Mouse (Mus musculus): Measurements from ENCODE around the gene Hip1. TPM values are rescaled to one million over a fixed set of nuclear protein-coding genes. Genes with fewer than 3 reads are reported as not detected.

Hip1 gene
- 74.3 TPM for polyA plus RNA-seq (2021)

DNA sequence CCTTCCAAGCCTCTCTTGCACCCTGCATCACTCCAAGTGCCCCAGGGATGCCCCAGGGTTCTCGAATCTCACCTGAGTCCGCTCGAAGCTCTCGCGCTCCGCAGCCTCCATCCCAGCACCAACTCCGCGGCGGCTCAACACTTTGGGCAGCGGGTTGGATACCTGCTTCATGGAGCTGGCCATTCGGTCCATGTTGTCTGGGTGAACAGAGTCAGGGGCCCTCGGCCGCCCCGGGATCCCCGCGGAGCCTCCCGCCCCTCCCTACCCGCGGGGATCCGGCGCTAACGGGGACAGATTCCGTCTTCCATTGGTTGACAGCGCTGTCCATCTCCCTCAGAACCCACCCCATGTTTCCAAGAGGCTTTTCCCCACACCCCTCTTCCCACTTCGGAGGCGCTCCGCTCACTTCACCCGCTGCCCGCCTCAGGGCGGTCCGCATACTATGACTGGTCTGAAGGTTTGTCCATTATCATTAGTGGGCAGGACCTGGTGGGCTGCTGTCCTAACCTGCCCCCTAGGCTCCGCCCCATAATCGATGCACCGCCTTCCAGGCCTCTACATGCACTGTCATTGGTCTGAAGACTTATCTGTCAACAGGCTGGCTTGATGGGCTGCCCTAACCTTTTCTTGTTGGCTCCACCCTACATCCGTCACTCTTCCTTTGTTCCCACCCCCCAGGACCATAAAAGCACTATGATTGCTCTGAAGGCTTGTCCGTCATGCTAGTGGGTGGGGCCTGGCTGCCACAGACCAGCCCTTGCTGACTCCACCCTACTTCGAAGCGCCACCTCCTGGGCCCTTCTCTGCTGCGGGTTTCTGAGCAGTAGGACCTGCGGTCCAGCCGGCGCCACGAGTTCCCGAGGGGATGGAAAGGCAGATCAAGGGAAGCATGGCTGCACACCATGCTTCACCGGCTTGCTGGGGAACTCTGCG is at the start of gene Hip1:
Gene Hip1, minus strand, starts transcription at position 256 of the 933 bp plus-strand sequence.
- no peaks in the 10 kb centered on the region for H3K27me3 ChIP-seq
- in situ Hi-C loops (cut with MboI; ENCODE audit: low pct_unique_long_range_greater_than_20kb), result loop anchor here (25.0 kb wide), 1 partner anchor 992 kb away; no protein-coding TSS in a partner anchor
- peak; percentile 96 for ATAC-seq
- CTCF ChIA-PET, result interaction anchor here (2.5 kb wide), 1 partner anchor 36 kb away, joined by 6 read pairs; no protein-coding TSS in a partner anchor
- TF ChIP-seq CTCF (IDR thresholded peaks at IDR 0.05), result no peak
- POLR2A ChIA-PET, result no interaction called here
- peak; percentile 100 for DNase-seq (ENCODE audit: low read depth, low spot score)

DNA sequence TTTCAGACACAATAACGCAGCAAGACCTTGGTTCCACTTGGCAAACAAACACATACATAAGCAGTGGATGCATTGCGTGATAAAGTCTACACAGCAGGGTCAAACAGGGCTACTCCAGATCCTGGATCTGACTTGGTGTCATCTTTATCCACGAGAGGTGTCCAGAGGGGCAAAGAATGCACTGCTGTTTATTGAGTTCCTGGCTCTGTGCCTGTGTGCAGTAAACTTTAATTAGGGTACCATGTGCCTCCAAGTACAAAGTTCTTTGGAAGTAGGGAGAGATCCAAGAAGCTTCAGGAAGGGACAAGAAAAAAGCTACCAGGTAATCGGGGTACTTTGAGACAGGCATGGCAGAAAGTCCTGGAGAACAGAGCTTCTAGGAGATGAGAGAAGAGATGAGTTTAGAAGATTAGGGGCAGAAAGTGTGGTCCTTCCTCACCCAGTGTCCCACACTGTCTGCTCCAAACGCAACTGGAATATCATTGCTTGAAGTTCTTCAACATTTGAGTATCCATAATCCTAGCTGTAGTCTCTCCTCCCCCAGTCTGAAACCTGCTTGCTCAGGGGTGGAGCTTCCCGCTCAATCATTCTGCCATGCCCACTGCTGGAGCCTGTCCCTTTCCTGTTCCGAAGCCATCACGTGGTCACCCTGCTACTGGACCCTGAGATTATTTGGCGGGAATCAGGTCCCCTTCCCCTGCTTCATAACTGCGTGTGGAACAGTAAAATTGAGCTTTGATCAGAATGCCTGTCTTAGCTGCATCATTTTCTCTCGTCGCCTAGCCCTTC is 45.3 kb upstream of the Hip1 start:
- CTCF ChIA-PET, result interaction anchor here (1.0 kb wide), 1 partner anchor 26 kb away, joined by 3 read pairs; no protein-coding TSS in a partner anchor
- in situ Hi-C loops (cut with MboI; ENCODE audit: low pct_unique_long_range_greater_than_20kb), result no loop called here
- H3K27me3 ChIP-seq, result peaks cover 9% of the 10 kb centered on the region
- TF ChIP-seq CTCF (IDR thresholded peaks at IDR 0.05), result no peak
- ATAC-seq (no peak), DNase-seq (ENCODE audit: low read depth, low spot score) (no peak)
- POLR2A ChIA-PET, result no interaction called here

DNA sequence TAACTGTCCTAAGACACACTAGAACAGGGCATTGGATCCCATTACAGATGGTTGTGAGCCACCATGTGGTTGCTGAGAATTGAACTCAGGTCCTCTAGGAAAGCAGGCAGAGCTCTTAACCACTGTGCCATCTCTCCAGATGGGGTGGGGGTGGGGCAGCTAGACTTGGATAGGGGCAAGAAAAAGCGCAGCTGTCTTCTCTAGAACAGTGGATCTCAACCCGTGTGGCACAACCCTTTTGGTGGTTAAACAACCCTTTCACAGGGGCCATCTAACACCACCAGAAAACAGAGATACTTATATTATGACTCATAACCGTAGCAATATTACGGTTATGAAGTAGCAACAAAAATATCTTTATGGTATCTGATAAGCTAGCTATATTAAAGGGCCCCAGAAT is 42.8 kb upstream of the Hip1 start:
- in situ Hi-C loops (cut with MboI; ENCODE audit: low pct_unique_long_range_greater_than_20kb), result no loop called here
- TF ChIP-seq CTCF (IDR thresholded peaks at IDR 0.05), result no peak
- no peak for ATAC-seq
- ChIA-PET POLR2A (no interaction called here), CTCF (no interaction called here)
- DNase-seq (ENCODE audit: low read depth, low spot score), result no peak
- H3K27me3 ChIP-seq, result peaks cover 11% of the 10 kb centered on the region

DNA sequence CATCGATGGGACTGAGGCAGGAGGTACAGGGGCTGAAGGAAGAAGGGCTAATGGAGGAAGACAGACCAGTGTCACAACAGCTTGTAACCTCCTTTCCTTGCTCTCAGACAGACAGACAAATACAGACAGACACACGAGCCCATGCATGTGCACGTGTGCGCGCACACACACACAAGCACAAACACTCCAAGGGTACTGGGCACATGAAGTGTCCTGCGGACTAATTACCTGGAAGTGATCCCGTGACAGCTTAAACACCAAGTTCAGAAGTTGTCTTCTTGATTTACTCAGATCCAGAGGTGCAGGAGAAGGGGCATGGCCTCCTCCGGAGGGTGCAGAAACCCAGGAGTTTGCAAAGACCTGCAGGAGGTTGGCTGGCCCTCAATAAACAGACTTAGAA is 40.8 kb upstream of the Hip1 start:
- in situ Hi-C loops (cut with MboI; ENCODE audit: low pct_unique_long_range_greater_than_20kb), result no loop called here
- DNase-seq (ENCODE audit: low read depth, low spot score) (no peak), ATAC-seq (no peak)

DNA sequence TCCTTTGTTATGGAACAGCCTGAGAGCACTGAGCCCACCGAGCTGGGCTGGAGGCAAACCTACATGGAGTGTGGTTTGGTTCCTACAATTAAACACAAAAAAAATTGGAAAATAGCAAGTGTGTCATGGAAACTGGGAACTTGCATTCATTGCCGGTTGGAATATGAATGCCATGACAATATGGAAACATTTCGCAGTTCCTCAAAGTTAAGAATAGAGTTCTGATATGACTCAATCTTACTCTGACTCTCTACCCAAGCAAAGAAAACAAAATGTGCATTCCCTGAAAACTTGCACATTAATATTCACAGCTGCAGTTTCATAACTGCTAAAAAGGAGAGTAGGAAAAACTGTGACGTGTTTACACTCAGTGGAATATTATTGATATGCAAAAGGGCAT is 37.4 kb upstream of the Hip1 start:
- in situ Hi-C loops (cut with MboI; ENCODE audit: low pct_unique_long_range_greater_than_20kb), result no loop called here
- ChIA-PET POLR2A (no interaction called here), CTCF (interaction anchor here (1.2 kb wide), 1 partner anchor 31 kb away, joined by 3 read pairs; no protein-coding TSS in a partner anchor)
- peaks cover 3% of the 10 kb centered on the region for H3K27me3 ChIP-seq
- TF ChIP-seq CTCF (IDR thresholded peaks at IDR 0.05), result no peak
- DNase-seq (ENCODE audit: low read depth, low spot score) (no peak), ATAC-seq (no peak)

More for the DNA sequence above, 40.8 kb upstream of the Hip1 start:
- CTCF ChIA-PET, result interaction anchor here (1.2 kb wide), 1 partner anchor 30 kb away, joined by 3 read pairs; no protein-coding TSS in a partner anchor
- POLR2A ChIA-PET, result no interaction called here
- H3K27me3 ChIP-seq, result peaks cover 3% of the 10 kb centered on the region
- TF ChIP-seq CTCF (IDR thresholded peaks at IDR 0.05), result no peak

DNA sequence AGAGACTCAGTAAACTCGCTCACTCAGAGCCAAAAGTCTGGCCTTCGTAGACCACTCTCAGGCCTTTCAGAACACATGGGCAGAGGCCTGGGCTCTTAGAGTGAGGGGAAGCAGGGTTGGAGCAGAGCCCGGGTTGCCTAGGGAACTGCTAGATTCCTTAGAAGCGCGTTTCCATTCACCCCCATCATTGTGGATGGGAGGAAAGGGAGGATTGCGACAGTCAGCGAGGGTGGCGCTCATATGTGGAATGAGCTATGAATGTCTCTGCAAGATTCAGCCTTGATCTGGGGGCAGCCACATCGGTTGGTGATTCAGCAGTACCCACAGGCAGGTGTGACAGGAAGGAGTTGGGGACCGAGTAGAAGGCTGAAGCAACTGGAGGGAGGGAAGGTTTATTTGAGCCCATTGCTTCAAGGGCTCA is 34.4 kb upstream of the Hip1 start:
- TF ChIP-seq CTCF (IDR thresholded peaks at IDR 0.05), result no peak
- DNase-seq (ENCODE audit: low read depth, low spot score) (no peak), ATAC-seq (no peak)
- in situ Hi-C loops (cut with MboI; ENCODE audit: low pct_unique_long_range_greater_than_20kb), result no loop called here
- peaks cover 6% of the 10 kb centered on the region for H3K27me3 ChIP-seq
- ChIA-PET POLR2A (no interaction called here), CTCF (interaction anchor here (1.3 kb wide), 1 partner anchor 28 kb away, joined by 3 read pairs; no protein-coding TSS in a partner anchor)

DNA sequence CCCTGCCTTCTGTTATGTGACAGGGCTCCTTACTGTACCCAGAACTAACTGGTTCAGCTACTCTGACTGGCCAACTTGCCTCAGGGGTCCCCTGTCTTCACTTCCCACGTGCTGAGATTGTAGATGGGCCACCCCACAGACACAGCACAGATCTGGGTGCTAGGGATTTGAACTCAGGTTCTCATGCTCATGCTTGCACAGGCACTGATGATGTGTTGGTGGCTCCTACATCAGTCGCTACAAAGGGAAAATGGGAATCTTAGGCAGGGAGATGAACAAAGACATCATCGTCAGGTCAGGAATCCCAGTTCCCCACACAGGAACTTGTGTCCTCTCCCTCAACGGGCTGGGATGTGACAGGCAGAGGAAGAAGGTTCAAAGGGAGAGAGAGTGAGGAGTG is 31.1 kb upstream of the Hip1 start:
- DNase-seq (ENCODE audit: low read depth, low spot score) (no peak), ATAC-seq (no peak)
- no peak for TF ChIP-seq CTCF (IDR thresholded peaks at IDR 0.05)
- H3K27me3 ChIP-seq, result peaks cover 8% of the 10 kb centered on the region
- CTCF ChIA-PET, result no interaction called here
- in situ Hi-C loops (cut with MboI; ENCODE audit: low pct_unique_long_range_greater_than_20kb), result no loop called here
- POLR2A ChIA-PET, result no interaction called here

DNA sequence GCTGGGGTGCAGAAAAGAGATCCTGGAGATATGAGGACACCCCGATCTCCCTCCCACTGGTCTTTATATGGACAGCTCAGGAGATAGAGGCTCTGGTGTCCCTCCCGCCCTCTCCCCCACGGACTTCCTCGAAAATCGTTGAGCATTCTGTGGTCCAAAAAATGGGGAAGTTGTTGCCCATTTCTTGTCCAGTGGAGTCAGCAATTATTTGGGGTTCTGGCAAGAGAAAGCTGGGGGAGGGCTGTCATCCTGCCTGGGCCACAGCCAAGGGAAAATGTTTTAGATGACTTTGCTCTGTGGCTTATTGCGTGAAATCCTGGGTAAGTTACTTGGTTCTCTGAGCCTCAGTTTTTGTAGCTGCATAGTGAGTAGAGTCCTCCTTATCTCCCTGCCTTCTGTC is 28.1 kb upstream of the Hip1 start, which contains the start of gene Ccl24:
Gene Ccl24, minus strand, starts transcription at position 44 of the 400 bp plus-strand sequence.
- TF ChIP-seq CTCF (IDR thresholded peaks at IDR 0.05), result no peak
- CTCF ChIA-PET, result no interaction called here
- ATAC-seq, result no peak
- POLR2A ChIA-PET, result no interaction called here
- no peak for DNase-seq (ENCODE audit: low read depth, low spot score)
- H3K27me3 ChIP-seq, result peaks cover 8% of the 10 kb centered on the region
- in situ Hi-C loops (cut with MboI; ENCODE audit: low pct_unique_long_range_greater_than_20kb), result no loop called here

DNA sequence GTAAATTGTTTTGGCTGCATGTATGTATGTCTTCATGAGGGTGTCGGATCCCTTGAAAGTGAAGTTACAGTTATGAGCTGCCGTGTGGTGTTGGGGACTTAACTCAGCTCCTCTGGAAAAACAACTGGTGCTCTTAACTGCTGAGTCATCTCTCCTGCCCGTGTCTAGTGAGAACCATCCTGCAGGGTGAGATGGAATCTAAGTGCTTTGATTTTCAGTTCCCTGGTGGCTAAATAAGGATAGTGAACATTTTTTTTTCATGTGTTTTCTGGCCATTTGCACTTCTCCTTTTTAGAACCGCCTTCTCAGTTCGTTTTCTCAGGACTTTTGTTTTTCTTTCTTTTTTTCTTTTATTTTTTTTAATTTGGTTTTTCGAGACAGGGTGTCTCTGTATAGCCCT is 23.8 kb upstream of the Hip1 start:
- ChIA-PET POLR2A (interaction anchor here (0.7 kb wide), 1 partner anchor 118 kb away, joined by 3 read pairs; no protein-coding TSS in a partner anchor), CTCF (interaction anchor here (1.6 kb wide), 1 partner anchor 47 kb away, joined by 5 read pairs; no protein-coding TSS in a partner anchor)
- in situ Hi-C loops (cut with MboI; ENCODE audit: low pct_unique_long_range_greater_than_20kb), result no loop called here
- no peak for DNase-seq (ENCODE audit: low read depth, low spot score)
- H3K27me3 ChIP-seq, result peaks cover 5% of the 10 kb centered on the region
- ATAC-seq, result no peak
- no peak for TF ChIP-seq CTCF (IDR thresholded peaks at IDR 0.05)

DNA sequence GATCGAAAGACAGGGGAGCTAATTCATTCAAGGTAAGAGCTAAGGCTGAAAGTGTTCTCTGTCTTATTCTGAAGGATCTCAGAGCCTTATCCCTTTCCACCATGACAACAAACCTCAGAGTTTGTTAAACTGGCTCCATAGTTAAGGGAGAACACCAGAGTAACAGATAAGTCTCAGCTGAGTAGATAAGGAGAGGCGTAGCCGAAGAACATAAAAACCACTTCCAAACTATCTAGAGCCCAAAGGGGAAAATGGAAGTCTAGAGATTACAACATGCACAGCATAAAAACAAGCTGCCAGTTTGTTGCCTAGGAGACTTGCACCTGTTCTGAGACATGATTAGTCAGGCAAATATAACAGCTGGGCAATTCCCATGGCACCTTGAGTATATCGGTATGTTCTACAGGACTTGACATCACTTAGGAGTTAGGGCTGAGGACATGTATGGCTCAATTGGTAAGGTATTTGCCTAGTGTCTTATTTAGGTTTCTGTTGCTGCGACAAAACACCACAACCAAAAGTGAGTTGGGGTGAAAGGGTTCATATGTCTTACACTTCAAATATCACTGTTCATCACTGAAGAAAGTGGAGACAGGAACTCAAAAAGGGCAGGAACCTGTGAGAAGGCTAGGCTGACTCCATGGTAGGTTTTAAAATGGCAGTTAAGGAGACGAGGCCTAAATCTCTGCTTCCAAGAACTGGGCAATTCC is 22.8 kb upstream of the Hip1 start:
- CTCF ChIA-PET, result interaction anchor here (1.9 kb wide), 1 partner anchor 17 kb away, joined by 4 read pairs; no protein-coding TSS in a partner anchor
- POLR2A ChIA-PET, result no interaction called here
- no peak for TF ChIP-seq CTCF (IDR thresholded peaks at IDR 0.05)
- no peak for ATAC-seq
- DNase-seq (ENCODE audit: low read depth, low spot score), result no peak
- in situ Hi-C loops (cut with MboI; ENCODE audit: low pct_unique_long_range_greater_than_20kb), result no loop called here
- peaks cover 3% of the 10 kb centered on the region for H3K27me3 ChIP-seq

All from Patski (cell line).